Mouse (Mus musculus): Measurements from ENCODE around the gene Tk1.

The Tk1 gene

GRCm38 (mm10) chr11:117768725-117769682 is 56.9 kb downstream of the Tk1 start:
- no peak for DNase-seq (ENCODE audit: low spot score)

GRCm38 (mm10) chr11:117766275-117766674 is 59.6 kb downstream of the Tk1 start:
- DNase-seq (ENCODE audit: low spot score), result no peak

Measured in left cerebral cortex, adult 11 months (tissue).